Mouse (Mus musculus) C2C12 (cell line): ENCODE results near the gene Cbll1.

Experiments used
- CEBPB ChIP-seq: IDR thresholded peaks from one replicate; pipeline ENCODE4 v1.6.1; 2011; ENCODE audit warnings: low read depth, mild to moderate bottlenecking, control low read depth, moderate library complexity
- CTCF ChIP-seq: IDR thresholded peaks from one replicate; pipeline ENCODE4 v1.5.1; 2011; ENCODE audit not compliant: control insufficient read depth, insufficient read depth, insufficient read length
- MAX ChIP-seq: IDR thresholded peaks from one replicate; pipeline ENCODE4 v1.6.1; 2011; ENCODE audit warnings: mild to moderate bottlenecking, control low read depth
- MYOG ChIP-seq: IDR thresholded peaks from one replicate; pipeline ENCODE4 v1.6.1; 2011; ENCODE audit not compliant: control insufficient read depth, insufficient read length; ENCODE audit errors: extremely low read depth
- USF1 ChIP-seq: IDR thresholded peaks from one replicate; pipeline ENCODE4 v1.6.1; 2011; ENCODE audit warnings: low read depth, mild to moderate bottlenecking, control low read depth, moderate library complexity

- TF ChIP-seq MAX (no peak), CTCF (no peak), MYOG (no peak), USF1 (no peak), CEBPB (no peak)
Observed at GRCm38 (mm10) chr12:31513724-31514503, 14.5 kb upstream of the Cbll1 start.
